Mouse (Mus musculus): Measurements from ENCODE around the gene Wdr45b. TPM values are rescaled to one million over a fixed set of nuclear protein-coding genes. Genes with fewer than 3 reads are reported as not detected.

The Wdr45b gene
- polyA plus RNA-seq (2015; fragmentation: Nextera tagmentation; extraction: Ambion mirVana) = 93.1 and 95.5 TPM in 2 replicates

GRCm38 (mm10) chr11:121354091-121354707 lies at the start of gene Wdr45b:
Gene Wdr45b (minus strand): TSS chr11:121354445.
- under 1% methylated on average over 69 of the region's 69 CpGs for WGBS
- Histone ChIP-seq H3K4me2 (ENCODE audit: low read length) (peak within 1 kb of the TSS; percentile 92), H3K27me3 (replicated peaks; ENCODE audit: control insufficient read depth, insufficient read depth, low read length) (no peaks in the 10 kb centered on the region), H3K27ac (ENCODE audit: low read length) (peak within 1 kb of the TSS; percentile 84), H3K9me3 (ENCODE audit: control insufficient read depth, low read length) (no peaks in the 10 kb centered on the region), H3K4me3 (replicated peaks; ENCODE audit: low read length) (peak within 1 kb of the TSS; percentile 95), H3K36me3 (ENCODE audit: control insufficient read depth, insufficient read depth) (no peaks in the 10 kb centered on the region), H3K9ac (replicated peaks; ENCODE audit: low read depth, low read length) (peak within 1 kb of the TSS; percentile 93), H3K4me1 (replicated peaks; ENCODE audit: control insufficient read depth, insufficient read depth, low read length) (peaks cover 23% of the 10 kb centered on the region)
- peak; percentile 97 for ATAC-seq

GRCm38 (mm10) chr11:121392405-121392804 lies 38.2 kb upstream of the Wdr45b start:
- no peak for ATAC-seq
- Histone ChIP-seq H3K27ac (ENCODE audit: low read length) (no peak overlapping the region), H3K27me3 (replicated peaks; ENCODE audit: control insufficient read depth, insufficient read depth, low read length) (no peaks in the 10 kb centered on the region; the same call in 1 of the 2 replicates), H3K36me3 (ENCODE audit: control insufficient read depth, insufficient read depth) (no peaks in the 10 kb centered on the region), H3K4me3 (replicated peaks; ENCODE audit: low read length) (no peak overlapping the region), H3K9me3 (ENCODE audit: control insufficient read depth, low read length) (no peaks in the 10 kb centered on the region), H3K4me2 (ENCODE audit: low read length) (no peak overlapping the region), H3K4me1 (replicated peaks; ENCODE audit: control insufficient read depth, insufficient read depth, low read length) (peaks cover 9% of the 10 kb centered on the region), H3K9ac (replicated peaks; ENCODE audit: low read depth, low read length) (no peak overlapping the region)
- WGBS = 89% methylated on average over 3 of the region's 3 CpGs

- no peaks in the 10 kb centered on the region for H3K36me3 ChIP-seq (ENCODE audit: control insufficient read depth, insufficient read depth)
- no peak overlapping the region for H3K4me3 ChIP-seq (replicated peaks; ENCODE audit: low read length)
- H3K27ac ChIP-seq (ENCODE audit: low read length) = no peak overlapping the region
- no peak overlapping the region for H3K4me2 ChIP-seq (ENCODE audit: low read length)
- 64% methylated on average over 3 of the region's 3 CpGs for WGBS
- peaks cover 11% of the 10 kb centered on the region for H3K4me1 ChIP-seq (replicated peaks; ENCODE audit: control insufficient read depth, insufficient read depth, low read length)
- H3K9me3 ChIP-seq (ENCODE audit: control insufficient read depth, low read length) = no peaks in the 10 kb centered on the region
- ATAC-seq = no peak
- no peak overlapping the region for H3K9ac ChIP-seq (replicated peaks; ENCODE audit: low read depth, low read length)
- peaks cover 4% of the 10 kb centered on the region for H3K27me3 ChIP-seq (replicated peaks; ENCODE audit: control insufficient read depth, insufficient read depth, low read length)
These were observed 36.5 kb upstream of the Wdr45b start for GRCm38 (mm10) chr11:121390793-121391192.

GRCm38 (mm10) chr11:121388554-121388945 lies 34.3 kb upstream of the Wdr45b start:
- ATAC-seq = no peak
- H3K4me3 ChIP-seq (replicated peaks; ENCODE audit: low read length) = peak overlapping the region; percentile 76
- H3K9ac ChIP-seq (replicated peaks; ENCODE audit: low read depth, low read length) = no peak overlapping the region
- WGBS = 4% methylated on average over 6 of the region's 6 CpGs
- peaks cover 11% of the 10 kb centered on the region for H3K4me1 ChIP-seq (replicated peaks; ENCODE audit: control insufficient read depth, insufficient read depth, low read length)
- no peak overlapping the region for H3K27ac ChIP-seq (ENCODE audit: low read length)
- H3K36me3 ChIP-seq (ENCODE audit: control insufficient read depth, insufficient read depth) = no peaks in the 10 kb centered on the region
- H3K27me3 ChIP-seq (replicated peaks; ENCODE audit: control insufficient read depth, insufficient read depth, low read length) = peaks cover 4% of the 10 kb centered on the region
- H3K4me2 ChIP-seq (ENCODE audit: low read length) = peak overlapping the region; percentile 91
- H3K9me3 ChIP-seq (ENCODE audit: control insufficient read depth, low read length) = no peaks in the 10 kb centered on the region

- peak within 1 kb of the TSS; percentile 44 for H3K27ac ChIP-seq (ENCODE audit: low read length)
- H3K9me3 ChIP-seq (ENCODE audit: control insufficient read depth, low read length) = no peaks in the 10 kb centered on the region
- H3K36me3 ChIP-seq (ENCODE audit: control insufficient read depth, insufficient read depth) = no peaks in the 10 kb centered on the region
- peak within 1 kb of the TSS; percentile 76 for H3K4me3 ChIP-seq (replicated peaks; ENCODE audit: low read length)
- peaks cover 4% of the 10 kb centered on the region for H3K27me3 ChIP-seq (replicated peaks; ENCODE audit: control insufficient read depth, insufficient read depth, low read length)
- 1% methylated on average over 61 of the region's 61 CpGs for WGBS
- peak within 1 kb of the TSS; percentile 91 for H3K4me2 ChIP-seq (ENCODE audit: low read length)
- peak within 1 kb of the TSS; percentile 75 for H3K9ac ChIP-seq (replicated peaks; ENCODE audit: low read depth, low read length)
- peaks cover 11% of the 10 kb centered on the region for H3K4me1 ChIP-seq (replicated peaks; ENCODE audit: control insufficient read depth, insufficient read depth, low read length)
- peak; percentile 99 for ATAC-seq
These were observed 33.7 kb upstream of the Wdr45b start, which contains the start of gene Rab40b for GRCm38 (mm10) chr11:121387750-121388553. Gene Rab40b (minus strand): TSS chr11:121388251.

- no peaks in the 10 kb centered on the region for H3K36me3 ChIP-seq (ENCODE audit: control insufficient read depth, insufficient read depth)
- H3K4me3 ChIP-seq (replicated peaks; ENCODE audit: low read length) = no peak overlapping the region
- no peak overlapping the region for H3K9ac ChIP-seq (replicated peaks; ENCODE audit: low read depth, low read length)
- no peak overlapping the region for H3K27ac ChIP-seq (ENCODE audit: low read length)
- no peaks in the 10 kb centered on the region for H3K27me3 ChIP-seq (replicated peaks; ENCODE audit: control insufficient read depth, insufficient read depth, low read length)
- 0 out of 2 replicates have a peak, but pooled peaks cover 3% of the 10 kb centered on the region for H3K9me3 ChIP-seq (ENCODE audit: control insufficient read depth, low read length)
- no peaks in the 10 kb centered on the region for H3K4me1 ChIP-seq (replicated peaks; ENCODE audit: control insufficient read depth, insufficient read depth, low read length)
- H3K4me2 ChIP-seq (ENCODE audit: low read length) = no peak overlapping the region
- no peak for ATAC-seq
- 42% methylated on average over 6 of the region's 6 CpGs for WGBS
These were observed 26.0 kb upstream of the Wdr45b start for GRCm38 (mm10) chr11:121380294-121380693.

- Histone ChIP-seq H3K4me1 (replicated peaks; ENCODE audit: control insufficient read depth, insufficient read depth, low read length) (no peaks in the 10 kb centered on the region), H3K4me3 (replicated peaks; ENCODE audit: low read length) (no peak overlapping the region), H3K27ac (ENCODE audit: low read length) (no peak overlapping the region), H3K9me3 (ENCODE audit: control insufficient read depth, low read length) (0 out of 2 replicates have a peak, but pooled peaks cover 3% of the 10 kb centered on the region), H3K36me3 (ENCODE audit: control insufficient read depth, insufficient read depth) (no peaks in the 10 kb centered on the region), H3K9ac (replicated peaks; ENCODE audit: low read depth, low read length) (no peak overlapping the region), H3K4me2 (ENCODE audit: low read length) (no peak overlapping the region), H3K27me3 (replicated peaks; ENCODE audit: control insufficient read depth, insufficient read depth, low read length) (no peaks in the 10 kb centered on the region)
- ATAC-seq = no peak
These were observed 24.4 kb upstream of the Wdr45b start for GRCm38 (mm10) chr11:121378644-121379043.

GRCm38 (mm10) chr11:121373305-121373704 lies 19.1 kb upstream of the Wdr45b start:
- Histone ChIP-seq H3K9ac (replicated peaks; ENCODE audit: low read depth, low read length) (no peak overlapping the region), H3K4me1 (replicated peaks; ENCODE audit: control insufficient read depth, insufficient read depth, low read length) (no peaks in the 10 kb centered on the region), H3K4me2 (ENCODE audit: low read length) (no peak overlapping the region), H3K36me3 (ENCODE audit: control insufficient read depth, insufficient read depth) (no peaks in the 10 kb centered on the region), H3K4me3 (replicated peaks; ENCODE audit: low read length) (no peak overlapping the region), H3K27me3 (replicated peaks; ENCODE audit: control insufficient read depth, insufficient read depth, low read length) (no peaks in the 10 kb centered on the region), H3K9me3 (ENCODE audit: control insufficient read depth, low read length) (no peaks in the 10 kb centered on the region), H3K27ac (ENCODE audit: low read length) (no peak overlapping the region)
- no peak for ATAC-seq
- 75% methylated on average over 6 of the region's 6 CpGs for WGBS

- no peak overlapping the region for H3K4me3 ChIP-seq (replicated peaks; ENCODE audit: low read length)
- H3K27me3 ChIP-seq (replicated peaks; ENCODE audit: control insufficient read depth, insufficient read depth, low read length) = no peaks in the 10 kb centered on the region
- no peak overlapping the region for H3K9ac ChIP-seq (replicated peaks; ENCODE audit: low read depth, low read length)
- no peak for ATAC-seq
- no peaks in the 10 kb centered on the region for H3K36me3 ChIP-seq (ENCODE audit: control insufficient read depth, insufficient read depth)
- WGBS = 86% methylated on average over 6 of the region's 6 CpGs
- no peak overlapping the region for H3K4me2 ChIP-seq (ENCODE audit: low read length)
- H3K9me3 ChIP-seq (ENCODE audit: control insufficient read depth, low read length) = no peaks in the 10 kb centered on the region
- H3K27ac ChIP-seq (ENCODE audit: low read length) = no peak overlapping the region
- no peaks in the 10 kb centered on the region for H3K4me1 ChIP-seq (replicated peaks; ENCODE audit: control insufficient read depth, insufficient read depth, low read length)
These were observed 16.2 kb upstream of the Wdr45b start for GRCm38 (mm10) chr11:121370337-121370994.
